Mouse (Mus musculus): ENCODE results near the gene Cldn14. TPM values are rescaled to one million over a fixed set of nuclear protein-coding genes. Genes with fewer than 3 reads are reported as not detected.

Cldn14 gene
- polyA plus RNA-seq, 1 experiment from 2014 or later = not detected

DNA sequence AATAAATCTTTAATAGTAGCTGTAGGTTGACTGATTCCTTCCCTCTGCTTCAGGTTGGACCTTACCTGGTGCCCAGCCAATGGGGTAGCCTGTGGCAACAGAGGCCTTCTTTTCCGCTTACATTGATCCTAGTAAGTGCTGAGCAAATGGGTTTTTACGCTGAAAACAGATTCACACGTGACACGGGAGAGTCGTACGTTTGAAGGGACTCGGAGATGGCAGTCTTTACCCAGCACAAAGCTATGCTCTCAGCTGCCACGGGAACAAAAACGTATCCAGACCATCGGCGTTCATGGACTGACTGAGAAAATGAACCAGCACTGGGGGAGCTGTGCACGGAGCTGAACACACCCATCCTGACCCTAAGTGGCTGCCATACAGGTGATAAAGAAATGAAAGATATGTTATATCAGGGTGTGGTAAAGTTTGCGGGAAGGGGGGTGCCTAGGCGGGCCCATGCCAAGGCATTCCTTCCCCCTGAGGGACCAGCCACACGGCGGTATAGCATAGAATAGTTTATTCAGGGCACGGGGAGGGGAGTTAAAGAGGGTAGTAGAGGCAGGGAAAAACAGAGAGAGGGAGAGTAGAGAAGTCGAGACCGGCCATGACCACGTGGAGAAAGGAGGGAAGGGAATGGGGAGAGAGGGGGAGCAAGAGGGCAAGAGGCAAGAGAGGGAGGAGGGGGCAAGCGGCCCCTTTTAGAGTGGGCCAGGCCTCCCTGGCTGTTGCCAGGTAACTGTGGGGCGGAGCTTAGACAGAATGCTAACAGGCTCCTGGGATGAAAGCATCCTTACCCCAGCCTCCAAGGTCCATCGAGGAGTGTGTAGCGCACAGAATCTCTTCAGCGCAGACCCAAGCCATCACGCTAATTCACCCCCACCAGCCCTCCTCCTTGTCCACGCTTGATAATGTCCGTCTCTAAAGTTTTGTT lies 97.6 kb downstream of the Cldn14 start:
- H3K27me3 ChIP-seq (ENCODE audit: control insufficient read depth, insufficient read depth, low read length) = no peaks in the 10 kb centered on the region
- no peaks in the 10 kb centered on the region for H3K9me3 ChIP-seq (ENCODE audit: control insufficient read depth, low read length)
- H3K4me3 ChIP-seq (ENCODE audit: control insufficient read depth in 1 of 2, insufficient read depth in 1 of 2, low read depth in 1 of 2, low read length in 2 of 2) = no peak overlapping the region
- peaks cover 0 to 2% of the 10 kb centered on the region in 2 experiments; a peak in 1 of 4 replicates for H3K4me1 ChIP-seq (ENCODE audit: control insufficient read depth in 2 of 2, insufficient read depth in 2 of 2, low read length in 2 of 2)
- no peak overlapping the region for H3K9ac ChIP-seq (ENCODE audit: low read length)
- no peak for ATAC-seq (ENCODE audit: insufficient number of reproducible peaks, insufficient read depth, low FRiP score, low read depth)
- H3K36me3 ChIP-seq (ENCODE audit: control insufficient read depth, insufficient read depth, low read length) = peaks cover 6% of the 10 kb centered on the region; the same call in 1 of the 2 replicates
- H3K4me2 ChIP-seq (ENCODE audit: low read length) = no peak overlapping the region
- 56% methylated on average over 27 of the region's 28 CpGs for WGBS
- H3K27ac ChIP-seq (replicated peaks in 1 of 2; ENCODE audit: control insufficient read depth in 1 of 2, insufficient read depth in 1 of 2, low read depth in 2 of 2, low read length in 2 of 2) = no peak overlapping the region

DNA sequence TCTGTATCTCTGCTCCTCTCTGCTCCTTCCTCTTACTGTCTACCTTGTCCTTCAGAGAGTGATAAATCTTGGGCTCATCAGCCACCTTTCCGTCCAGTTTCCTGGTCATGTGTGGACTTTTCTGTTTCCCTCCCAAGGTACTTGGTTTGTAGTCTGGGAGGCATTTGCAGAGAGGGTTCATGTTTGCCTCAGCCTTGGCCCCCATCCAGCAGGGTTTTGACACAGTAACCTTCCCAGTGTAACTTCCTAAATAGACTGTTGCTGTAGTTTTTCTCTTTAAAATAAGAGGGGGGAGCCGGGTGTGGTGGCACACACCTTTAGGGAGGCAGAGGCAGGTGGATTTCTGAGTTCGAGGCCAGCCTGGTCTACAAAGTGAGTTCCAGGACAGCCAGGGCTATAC lies 98.7 kb downstream of the Cldn14 start:
- Histone ChIP-seq H3K9ac (ENCODE audit: low read length) (no peak overlapping the region), H3K27ac (replicated peaks in 1 of 2; ENCODE audit: control insufficient read depth in 1 of 2, insufficient read depth in 1 of 2, low read depth in 2 of 2, low read length in 2 of 2) (no peak overlapping the region), H3K4me3 (ENCODE audit: control insufficient read depth in 1 of 2, insufficient read depth in 1 of 2, low read depth in 1 of 2, low read length in 2 of 2) (no peak overlapping the region), H3K4me1 (ENCODE audit: control insufficient read depth in 2 of 2, insufficient read depth in 2 of 2, low read length in 2 of 2) (peaks cover 0 to 2% of the 10 kb centered on the region in 2 experiments; a peak in 1 of 4 replicates), H3K27me3 (ENCODE audit: control insufficient read depth, insufficient read depth, low read length) (no peaks in the 10 kb centered on the region), H3K36me3 (ENCODE audit: control insufficient read depth, insufficient read depth, low read length) (peaks cover 9% of the 10 kb centered on the region; the same call in 1 of the 2 replicates), H3K9me3 (ENCODE audit: control insufficient read depth, low read length) (no peaks in the 10 kb centered on the region), H3K4me2 (ENCODE audit: low read length) (no peak overlapping the region)
- ATAC-seq (ENCODE audit: insufficient number of reproducible peaks, insufficient read depth, low FRiP score, low read depth) = no peak
- 78% methylated on average over 3 of the region's 3 CpGs for WGBS

DNA sequence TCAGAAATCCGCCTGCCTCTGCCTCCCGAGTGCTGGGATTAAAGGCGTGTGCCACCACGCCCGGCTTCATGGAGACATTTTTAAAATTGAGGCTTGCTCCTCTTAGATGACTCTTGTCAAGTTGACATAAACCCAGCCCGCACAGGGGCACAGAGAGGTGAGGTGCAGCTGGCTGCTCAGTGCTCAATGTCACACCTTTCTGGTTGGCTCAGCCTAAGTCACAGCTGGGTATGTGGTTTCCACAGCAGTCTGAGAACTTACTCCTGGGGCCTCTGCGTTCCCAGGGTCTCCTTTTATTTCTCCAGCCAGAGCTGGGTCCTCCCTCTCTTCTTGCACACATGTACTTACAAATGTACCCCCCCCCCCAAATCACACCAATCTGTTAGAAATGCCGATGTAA lies 100.4 kb downstream of the Cldn14 start:
- ATAC-seq (ENCODE audit: insufficient number of reproducible peaks, insufficient read depth, low FRiP score, low read depth) = no peak
- 87% methylated on average over 8 of the region's 8 CpGs for WGBS

DNA sequence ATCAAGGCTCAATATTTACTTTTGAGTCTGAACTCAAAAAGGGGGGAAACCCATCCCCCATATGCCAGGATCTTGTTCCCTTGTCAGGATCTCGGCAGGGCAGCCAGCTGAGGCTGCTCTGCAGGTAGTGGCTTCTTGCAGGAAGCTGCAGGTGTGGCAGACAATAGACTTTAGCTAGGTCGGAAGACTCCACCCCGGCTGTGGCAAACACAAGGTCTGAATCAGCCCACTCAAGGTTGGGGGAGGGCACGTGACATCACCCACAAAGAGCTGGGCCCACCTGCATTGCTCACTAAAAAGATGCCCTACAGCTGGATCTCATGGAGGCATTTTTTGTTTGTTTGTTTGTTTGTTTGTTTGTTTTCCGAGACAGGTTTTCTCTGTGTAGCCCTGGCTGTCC lies 100.9 kb downstream of the Cldn14 start:
- H3K9me3 ChIP-seq (ENCODE audit: control insufficient read depth, low read length) = no peaks in the 10 kb centered on the region
- H3K9ac ChIP-seq (ENCODE audit: low read length) = no peak overlapping the region
- no peaks in the 10 kb centered on the region for H3K27me3 ChIP-seq (ENCODE audit: control insufficient read depth, insufficient read depth, low read length)
- no peak overlapping the region for H3K4me3 ChIP-seq (ENCODE audit: control insufficient read depth in 1 of 2, insufficient read depth in 1 of 2, low read depth in 1 of 2, low read length in 2 of 2)
- H3K4me1 ChIP-seq (ENCODE audit: control insufficient read depth in 2 of 2, insufficient read depth in 2 of 2, low read length in 2 of 2) = peaks cover 0 to 2% of the 10 kb centered on the region in 2 experiments; a peak in 1 of 4 replicates
- no peak for ATAC-seq (ENCODE audit: insufficient number of reproducible peaks, insufficient read depth, low FRiP score, low read depth)
- peaks cover 14% of the 10 kb centered on the region; the same call in 1 of the 2 replicates for H3K36me3 ChIP-seq (ENCODE audit: control insufficient read depth, insufficient read depth, low read length)
- no peak overlapping the region for H3K27ac ChIP-seq (replicated peaks in 1 of 2; ENCODE audit: control insufficient read depth in 1 of 2, insufficient read depth in 1 of 2, low read depth in 2 of 2, low read length in 2 of 2)
- 76% methylated on average over 5 of the region's 5 CpGs for WGBS
- no peak overlapping the region for H3K4me2 ChIP-seq (ENCODE audit: low read length)

More for the DNA sequence above, 100.4 kb downstream of the Cldn14 start:
- Histone ChIP-seq H3K4me3 (ENCODE audit: control insufficient read depth in 1 of 2, insufficient read depth in 1 of 2, low read depth in 1 of 2, low read length in 2 of 2) (no peak overlapping the region), H3K4me2 (ENCODE audit: low read length) (no peak overlapping the region), H3K4me1 (ENCODE audit: control insufficient read depth in 2 of 2, insufficient read depth in 2 of 2, low read length in 2 of 2) (peaks cover 0 to 2% of the 10 kb centered on the region in 2 experiments; a peak in 1 of 4 replicates), H3K27me3 (ENCODE audit: control insufficient read depth, insufficient read depth, low read length) (no peaks in the 10 kb centered on the region), H3K27ac (replicated peaks in 1 of 2; ENCODE audit: control insufficient read depth in 1 of 2, insufficient read depth in 1 of 2, low read depth in 2 of 2, low read length in 2 of 2) (no peak overlapping the region), H3K36me3 (ENCODE audit: control insufficient read depth, insufficient read depth, low read length) (peaks cover 10% of the 10 kb centered on the region; the same call in 1 of the 2 replicates), H3K9ac (ENCODE audit: low read length) (no peak overlapping the region), H3K9me3 (ENCODE audit: control insufficient read depth, low read length) (no peaks in the 10 kb centered on the region)

DNA sequence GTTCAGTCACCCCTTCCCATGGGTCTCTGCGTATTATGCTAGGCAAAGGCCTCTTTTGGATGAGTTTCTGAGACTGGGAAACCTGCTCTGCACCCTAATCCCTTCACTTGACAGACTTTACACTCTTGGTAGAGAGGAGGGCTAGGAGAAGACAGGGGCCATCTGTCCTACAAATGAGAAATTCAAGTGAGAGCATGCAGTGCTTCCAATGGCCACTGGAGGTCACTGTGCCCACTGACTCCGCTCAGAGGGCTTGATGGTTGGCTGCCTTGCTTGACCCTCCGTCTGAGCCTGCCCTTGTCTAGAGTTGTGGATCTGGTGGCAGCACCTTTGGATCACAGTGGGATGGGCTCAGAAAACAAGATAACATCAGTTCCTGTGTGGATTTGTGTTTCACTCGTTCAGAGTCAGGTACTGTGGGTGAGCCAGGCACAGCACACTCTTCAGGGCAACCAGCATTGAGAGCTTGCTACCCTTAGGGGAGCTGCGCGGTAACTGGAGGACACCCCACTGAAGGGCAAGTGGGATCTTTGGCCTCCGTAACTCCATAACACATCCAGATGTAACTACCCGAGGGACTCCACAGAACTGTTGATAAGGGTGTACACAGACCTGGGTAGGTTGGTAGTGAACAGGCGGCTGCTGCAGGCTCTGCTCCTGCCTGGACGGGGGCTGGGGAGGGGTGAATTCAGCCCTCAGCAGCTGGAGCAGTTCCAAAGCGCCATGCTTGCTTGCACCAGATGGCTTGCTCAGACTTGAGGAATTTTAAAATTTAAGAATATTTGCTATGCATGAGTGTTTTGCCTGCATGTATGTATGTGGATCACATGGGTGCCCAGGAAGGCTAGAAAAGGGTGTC lies 102.3 kb downstream of the Cldn14 start:
- peaks cover 0 to 2% of the 10 kb centered on the region in 2 experiments; a peak in 1 of 4 replicates for H3K4me1 ChIP-seq (ENCODE audit: control insufficient read depth in 2 of 2, insufficient read depth in 2 of 2, low read length in 2 of 2)
- H3K27me3 ChIP-seq (ENCODE audit: control insufficient read depth, insufficient read depth, low read length) = no peaks in the 10 kb centered on the region
- no peak for ATAC-seq (ENCODE audit: insufficient number of reproducible peaks, insufficient read depth, low FRiP score, low read depth)
- no peaks in the 10 kb centered on the region for H3K9me3 ChIP-seq (ENCODE audit: control insufficient read depth, low read length)
- 52% methylated on average over 11 of the region's 11 CpGs for WGBS
- peaks cover 21% of the 10 kb centered on the region for H3K36me3 ChIP-seq (ENCODE audit: control insufficient read depth, insufficient read depth, low read length)
- H3K27ac ChIP-seq (replicated peaks in 1 of 2; ENCODE audit: control insufficient read depth in 1 of 2, insufficient read depth in 1 of 2, low read depth in 2 of 2, low read length in 2 of 2) = no peak overlapping the region
- H3K9ac ChIP-seq (ENCODE audit: low read length) = no peak overlapping the region
- no peak overlapping the region for H3K4me2 ChIP-seq (ENCODE audit: low read length)
- no peak overlapping the region for H3K4me3 ChIP-seq (ENCODE audit: control insufficient read depth in 1 of 2, insufficient read depth in 1 of 2, low read depth in 1 of 2, low read length in 2 of 2)

DNA sequence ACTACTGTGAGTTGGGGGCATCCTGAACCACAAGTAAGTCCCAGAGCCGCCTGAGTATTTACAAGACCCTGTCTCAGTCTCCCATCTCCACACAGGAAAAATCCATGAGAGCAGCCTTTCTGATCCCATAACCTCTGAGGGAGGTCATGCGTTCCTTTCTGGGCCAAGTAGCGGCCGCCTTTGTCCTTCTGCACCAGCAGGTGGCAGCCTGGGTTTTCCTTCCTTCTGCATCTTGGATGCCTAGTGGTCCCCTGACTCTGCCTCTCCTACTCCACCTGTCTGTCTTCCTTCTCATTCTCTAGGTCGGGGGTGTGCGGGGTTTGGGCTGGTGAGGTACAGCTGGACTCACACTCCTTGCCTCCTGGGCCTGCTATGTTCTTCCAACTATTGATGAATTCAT lies 105.6 kb downstream of the Cldn14 start:
- Histone ChIP-seq H3K4me3 (ENCODE audit: control insufficient read depth in 1 of 2, insufficient read depth in 1 of 2, low read depth in 1 of 2, low read length in 2 of 2) (no peak overlapping the region), H3K27ac (replicated peaks in 1 of 2; ENCODE audit: control insufficient read depth in 1 of 2, insufficient read depth in 1 of 2, low read depth in 2 of 2, low read length in 2 of 2) (no peak overlapping the region), H3K9ac (ENCODE audit: low read length) (no peak overlapping the region), H3K27me3 (ENCODE audit: control insufficient read depth, insufficient read depth, low read length) (no peaks in the 10 kb centered on the region), H3K9me3 (ENCODE audit: control insufficient read depth, low read length) (no peaks in the 10 kb centered on the region), H3K36me3 (ENCODE audit: control insufficient read depth, insufficient read depth, low read length) (peaks cover 41% of the 10 kb centered on the region), H3K4me2 (ENCODE audit: low read length) (no peak overlapping the region), H3K4me1 (ENCODE audit: control insufficient read depth in 2 of 2, insufficient read depth in 2 of 2, low read length in 2 of 2) (peaks cover 0 to 2% of the 10 kb centered on the region in 2 experiments; a peak in 1 of 4 replicates)
- ATAC-seq (ENCODE audit: insufficient number of reproducible peaks, insufficient read depth, low FRiP score, low read depth) = no peak
- 83% methylated on average over 6 of the region's 6 CpGs for WGBS

DNA sequence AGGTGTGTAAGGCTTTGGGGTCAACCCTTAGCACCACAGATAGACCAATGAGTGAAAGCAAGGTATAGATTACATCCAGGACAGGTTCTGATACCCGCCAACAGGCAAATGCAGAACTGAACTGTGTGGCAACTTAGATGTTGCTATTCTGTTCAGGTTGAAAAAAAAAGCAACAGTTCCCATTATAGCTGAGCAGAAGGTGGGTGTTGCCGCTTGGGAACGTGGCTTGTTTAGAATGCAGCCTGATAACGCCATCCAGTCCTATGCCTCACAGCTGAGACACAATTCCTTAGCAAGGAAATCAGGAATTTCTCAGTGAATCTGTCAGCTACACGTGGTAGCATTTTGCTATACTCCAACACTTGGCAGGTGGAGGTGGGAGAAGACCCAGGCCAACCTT lies 115.4 kb downstream of the Cldn14 start:
- no peak overlapping the region for H3K27ac ChIP-seq (replicated peaks in 1 of 2; ENCODE audit: control insufficient read depth in 1 of 2, insufficient read depth in 1 of 2, low read depth in 2 of 2, low read length in 2 of 2)
- ATAC-seq (ENCODE audit: insufficient number of reproducible peaks, insufficient read depth, low FRiP score, low read depth) = no peak
- peaks cover 70% of the 10 kb centered on the region for H3K36me3 ChIP-seq (ENCODE audit: control insufficient read depth, insufficient read depth, low read length)
- H3K9ac ChIP-seq (ENCODE audit: low read length) = no peak overlapping the region
- no peaks in the 10 kb centered on the region for H3K27me3 ChIP-seq (ENCODE audit: control insufficient read depth, insufficient read depth, low read length)
- no peaks in the 10 kb centered on the region for H3K9me3 ChIP-seq (ENCODE audit: control insufficient read depth, low read length)
- no peaks in the 10 kb centered on the region for H3K4me1 ChIP-seq (ENCODE audit: control insufficient read depth in 2 of 2, insufficient read depth in 2 of 2, low read length in 2 of 2)
- 71% methylated on average over 5 of the region's 5 CpGs for WGBS
- no peak overlapping the region for H3K4me3 ChIP-seq (ENCODE audit: control insufficient read depth in 1 of 2, insufficient read depth in 1 of 2, low read depth in 1 of 2, low read length in 2 of 2)
- H3K4me2 ChIP-seq (ENCODE audit: low read length) = no peak overlapping the region

Measured in heart, embryonic 14.5 days (tissue).